ENCODE assay signal across 21 mouse cellular contexts in the genomic region with DNA sequence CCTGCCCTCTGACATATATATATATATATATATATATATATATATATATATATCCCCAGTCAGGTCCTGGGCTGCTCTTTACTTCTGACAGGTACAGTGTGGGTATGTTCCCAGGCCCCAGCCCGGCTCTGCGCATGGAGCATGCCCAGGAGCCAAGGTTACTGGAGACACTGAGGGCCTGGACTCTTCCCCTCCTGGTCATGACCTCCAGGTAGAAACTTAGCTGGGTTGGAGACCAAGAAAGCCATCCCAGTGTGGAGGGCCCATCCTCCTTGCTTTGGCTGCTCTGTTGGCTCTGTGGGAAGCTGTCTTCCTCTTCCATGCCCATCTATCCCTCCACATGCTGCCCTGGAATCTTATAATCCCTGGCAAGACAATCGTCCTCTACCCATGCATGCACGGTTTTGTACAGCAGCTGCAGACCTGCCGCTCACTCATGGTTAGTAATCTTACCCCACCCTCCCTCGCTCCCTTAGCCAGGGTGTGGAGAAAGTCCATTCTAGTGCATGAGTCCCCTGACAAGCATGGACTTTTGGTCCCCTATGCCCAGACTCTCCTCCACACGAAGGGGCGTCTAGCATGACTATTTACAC. TPM values are rescaled to one million over a fixed set of nuclear protein-coding genes. Genes with fewer than 3 reads are reported as not detected.
DNase-seq lines count a peak whose midpoint lies in the region; ATAC-seq and TF ChIP-seq lines count a peak whose summit lies in the region.
"Had no signal": no experiment of that assay in that cellular context is flagged by ENCODE, and none has a peak within 500 bp of the region (broad histone marks: within the 10 kb centered on the region; RNA-seq: fewer than 3 reads in every experiment).

No protein-coding gene starts in this region.

- no peak overlapping the region for H3ac ChIP-seq in myocyte (ENCODE audit: control insufficient read depth, insufficient read length)

- peaks cover 49% of the 10 kb centered on the region for H3K36me3 ChIP-seq in embryonic facial prominence, embryonic 13.5 days
- H3K36me3 ChIP-seq in embryonic facial prominence, embryonic 10.5 days (replicated peaks) = peaks cover 53% of the 10 kb centered on the region
- peaks cover 34% of the 10 kb centered on the region for H3K36me3 ChIP-seq in heart, embryonic 10.5 days
- peaks cover 99% of the 10 kb centered on the region for H3K36me3 ChIP-seq in liver, embryonic 13.5 days
- peaks cover 8% of the 10 kb centered on the region for H3K36me3 ChIP-seq in myocyte (ENCODE audit: control insufficient read depth, insufficient read depth)
- H3K36me3 ChIP-seq: forebrain, embryonic 15.5 days had no signal

- no peak overlapping the region for H3K4me3 ChIP-seq in embryonic facial prominence, embryonic 13.5 days
- no peak overlapping the region for H3K4me3 ChIP-seq in embryonic facial prominence, embryonic 10.5 days
- no peak overlapping the region for H3K4me3 ChIP-seq in heart, embryonic 10.5 days
- no peak overlapping the region for H3K4me3 ChIP-seq in liver, embryonic 13.5 days (replicated peaks)
- H3K4me3 ChIP-seq in myocyte = no peak overlapping the region
- H3K4me3 ChIP-seq: forebrain, embryonic 13.5 days; forebrain, embryonic 15.5 days had no signal

- no peaks in the 10 kb centered on the region for H3K79me2 ChIP-seq in myocyte (ENCODE audit: control insufficient read depth, insufficient read depth)

- no peak overlapping the region for H3K4me2 ChIP-seq in embryonic facial prominence, embryonic 13.5 days
- no peak overlapping the region for H3K4me2 ChIP-seq in liver, embryonic 13.5 days
- H3K4me2 ChIP-seq in myocyte (ENCODE audit: low read depth) = peak overlapping the region; percentile 48
- H3K4me2 ChIP-seq: forebrain, embryonic 13.5 days; forebrain, embryonic 15.5 days had no signal

- H3K9me3 ChIP-seq in embryonic facial prominence, embryonic 13.5 days = no peaks in the 10 kb centered on the region
- no peaks in the 10 kb centered on the region for H3K9me3 ChIP-seq in embryonic facial prominence, embryonic 10.5 days
- no peaks in the 10 kb centered on the region for H3K9me3 ChIP-seq in heart, embryonic 10.5 days
- no peaks in the 10 kb centered on the region for H3K9me3 ChIP-seq in liver, embryonic 13.5 days (replicated peaks)
- H3K9me3 ChIP-seq: forebrain, embryonic 13.5 days; forebrain, embryonic 15.5 days; G1E had no signal

- no peak overlapping the region for H3K27ac ChIP-seq in embryonic facial prominence, embryonic 13.5 days
- no peak overlapping the region for H3K27ac ChIP-seq in embryonic facial prominence, embryonic 10.5 days (replicated peaks)
- no peak overlapping the region for H3K27ac ChIP-seq in heart, embryonic 10.5 days
- H3K27ac ChIP-seq in liver, embryonic 13.5 days = no peak overlapping the region
- H3K27ac ChIP-seq: forebrain, embryonic 13.5 days; forebrain, embryonic 15.5 days had no signal

- no peak for TF ChIP-seq POLR2A in myocyte (IDR thresholded peaks at IDR 0.05; ENCODE audit: insufficient read length, low read depth)

- H3K4me1 ChIP-seq in embryonic facial prominence, embryonic 13.5 days = peaks cover 8% of the 10 kb centered on the region
- H3K4me1 ChIP-seq in embryonic facial prominence, embryonic 10.5 days = peaks cover 6% of the 10 kb centered on the region; the same call in 1 of the 2 replicates
- H3K4me1 ChIP-seq in heart, embryonic 10.5 days = peaks cover 13% of the 10 kb centered on the region; the same call in 1 of the 2 replicates
- H3K4me1 ChIP-seq in liver, embryonic 13.5 days (replicated peaks) = peaks cover 52% of the 10 kb centered on the region
- H3K4me1 ChIP-seq: forebrain, embryonic 13.5 days had no signal

- H3K9ac ChIP-seq in embryonic facial prominence, embryonic 13.5 days = 0 out of 2 replicates have a peak overlapping the region, but pooled peaks have one; percentile 11
- H3K9ac ChIP-seq in liver, embryonic 13.5 days = no peak overlapping the region
- H3K9ac ChIP-seq: forebrain, embryonic 13.5 days; forebrain, embryonic 15.5 days had no signal

- WGBS in embryonic facial prominence, embryonic 13.5 days = 89% methylated on average over 8 of the region's 8 CpGs
- 91% methylated on average over 8 of the region's 8 CpGs for WGBS in embryonic facial prominence, embryonic 10.5 days
- 88% methylated on average over 8 of the region's 8 CpGs for WGBS in heart, embryonic 10.5 days
- 91% methylated on average over 8 of the region's 8 CpGs for WGBS in liver, embryonic 13.5 days (ENCODE audit: insufficient replicate concordance)

- H3K27me3 ChIP-seq in embryonic facial prominence, embryonic 13.5 days = no peaks in the 10 kb centered on the region
- H3K27me3 ChIP-seq in embryonic facial prominence, embryonic 10.5 days (replicated peaks; ENCODE audit: low read depth, poor library complexity, severe bottlenecking) = no peaks in the 10 kb centered on the region
- H3K27me3 ChIP-seq in heart, embryonic 10.5 days (ENCODE audit: insufficient read depth, poor library complexity, severe bottlenecking) = no peaks in the 10 kb centered on the region
- H3K27me3 ChIP-seq in liver, embryonic 13.5 days = no peaks in the 10 kb centered on the region
- H3K27me3 ChIP-seq in myocyte (ENCODE audit: control insufficient read depth, insufficient read depth, insufficient read length) = no peaks in the 10 kb centered on the region
- H3K27me3 ChIP-seq: forebrain, embryonic 13.5 days; forebrain, embryonic 15.5 days; Patski had no signal

- DNase-seq in embryonic facial prominence, embryonic 10.5 days (ENCODE audit: low spot score) = no peak
- DNase-seq in heart, adult 11 months = peak; percentile 91
- no peak for DNase-seq in heart, embryonic 10.5 days (ENCODE audit: low spot score)
- no peak for DNase-seq in liver, embryonic 13.5 days
- DNase-seq in liver = no peak
- DNase-seq: adrenal gland, adult 8-10 months; adrenal gland, postnatal 14 days; adrenal gland, postnatal 36 days; B cell, adult 2 months; cerebellum, adult 11-12 months; cerebellum, adult 2 months; cerebellum, adult 9-10 months; cerebellum, postnatal 10 days; cerebellum, postnatal 25 days had no signal

- no peak for ATAC-seq in embryonic facial prominence, embryonic 13.5 days (ENCODE audit: insufficient number of reproducible peaks, insufficient read depth, low FRiP score, low TSS enrichment, low read depth)
- 0 out of 2 replicates have a peak, but pooled peaks have one; percentile 2 for ATAC-seq in liver, embryonic 13.5 days (ENCODE audit: low read depth)
- ATAC-seq: activated CD4-positive, CD25-positive, alpha-beta regulatory T cell, adult 4 months; forebrain, embryonic 13.5 days; forebrain, embryonic 15.5 days; Patski had no signal

TF ChIP-seq in myocyte, 11 proteins besides CTCF, POLR2A, EP300 and RAD21:
- TF ChIP-seq MYOD1 (IDR thresholded peaks at IDR 0.05; ENCODE audit: control insufficient read depth in 1 of 3, insufficient read length in 2 of 3, low read depth in 2 of 3) (peak; percentile 33 to 80 (median 58)), TCF12 (IDR thresholded peaks at IDR 0.05; ENCODE audit: insufficient read depth, poor library complexity, severe bottlenecking) (peak; percentile 35), SRF (IDR thresholded peaks at IDR 0.05; ENCODE audit: control insufficient read depth, insufficient read length, low read depth) (no peak), MYOG (IDR thresholded peaks at IDR 0.05; ENCODE audit: control insufficient read depth in 1 of 3, insufficient read depth in 1 of 3, insufficient read length in 2 of 3, low read depth in 2 of 3) (peak in 2 of 3 experiments; percentile 18 to 81), USF1 (IDR thresholded peaks at IDR 0.05; ENCODE audit: low read depth) (no peak), POLR2AphosphoS2 (IDR thresholded peaks at IDR 0.05; ENCODE audit: insufficient read length, low read depth) (no peak), REST (IDR thresholded peaks at IDR 0.05; ENCODE audit: insufficient read depth, insufficient read length) (no peak), TCF3 (IDR thresholded peaks at IDR 0.05; ENCODE audit: insufficient read length, low read depth) (no peak)

RNA-seq across cellular contexts. Expression of a gene that starts 16.2 kb away (rescaled TPM):
- 120 and 133 TPM in 2 replicates for polyA plus RNA-seq in embryonic facial prominence, embryonic 13.5 days (2015; fragmentation: Nextera tagmentation; extraction: Ambion mirVana)
- 116 and 122 TPM in 2 replicates for polyA plus RNA-seq in embryonic facial prominence, embryonic 10.5 days (2016; fragmentation: Nextera tagmentation; extraction: Ambion mirVana)
- polyA plus RNA-seq in heart, embryonic 10.5 days (2016; fragmentation: Nextera tagmentation; extraction: Ambion mirVana) = 103 and 119 TPM in 2 replicates
- 54.7 and 58.1 TPM in 2 replicates for polyA plus RNA-seq in liver, embryonic 13.5 days (2015; fragmentation: Nextera tagmentation; extraction: Ambion mirVana)
- 66.7 TPM for polyA plus RNA-seq in myocyte (2012; fragmentation: generic; extraction: Trizol)

RNA-seq across cellular contexts. Expression of a gene that starts 31.5 kb away (rescaled TPM):
- 13.3 and 17.4 TPM in 2 replicates for polyA plus RNA-seq in embryonic facial prominence, embryonic 13.5 days (2015; fragmentation: Nextera tagmentation; extraction: Ambion mirVana)
- polyA plus RNA-seq in embryonic facial prominence, embryonic 10.5 days (2016; fragmentation: Nextera tagmentation; extraction: Ambion mirVana) = 10.9 and 11.9 TPM in 2 replicates
- polyA plus RNA-seq in heart, embryonic 10.5 days (2016; fragmentation: Nextera tagmentation; extraction: Ambion mirVana) = 8.2 and 10.7 TPM in 2 replicates
- polyA plus RNA-seq in liver, embryonic 13.5 days (2015; fragmentation: Nextera tagmentation; extraction: Ambion mirVana) = 58.0 and 64.5 TPM in 2 replicates
- polyA plus RNA-seq in myocyte (2012; fragmentation: generic; extraction: Trizol) = 9.7 TPM

RNA-seq across cellular contexts. Expression of a gene that starts 45.6 kb away (rescaled TPM):
- 147 and 185 TPM in 2 replicates for polyA plus RNA-seq in embryonic facial prominence, embryonic 13.5 days (2015; fragmentation: Nextera tagmentation; extraction: Ambion mirVana)
- polyA plus RNA-seq in embryonic facial prominence, embryonic 10.5 days (2016; fragmentation: Nextera tagmentation; extraction: Ambion mirVana) = 135 TPM in 2 replicates
- 103 TPM in 2 replicates for polyA plus RNA-seq in heart, embryonic 10.5 days (2016; fragmentation: Nextera tagmentation; extraction: Ambion mirVana)
- 81.9 and 93.0 TPM in 2 replicates for polyA plus RNA-seq in liver, embryonic 13.5 days (2015; fragmentation: Nextera tagmentation; extraction: Ambion mirVana)
- polyA plus RNA-seq in myocyte (2012; fragmentation: generic; extraction: Trizol) = 54.8 TPM

RNA-seq across cellular contexts. Expression of a gene that starts 58.3 kb away (rescaled TPM):
- 67.0 and 67.2 TPM in 2 replicates for polyA plus RNA-seq in embryonic facial prominence, embryonic 13.5 days (2015; fragmentation: Nextera tagmentation; extraction: Ambion mirVana)
- 84.2 and 96.8 TPM in 2 replicates for polyA plus RNA-seq in embryonic facial prominence, embryonic 10.5 days (2016; fragmentation: Nextera tagmentation; extraction: Ambion mirVana)
- 66.0 and 68.5 TPM in 2 replicates for polyA plus RNA-seq in heart, embryonic 10.5 days (2016; fragmentation: Nextera tagmentation; extraction: Ambion mirVana)
- polyA plus RNA-seq in liver, embryonic 13.5 days (2015; fragmentation: Nextera tagmentation; extraction: Ambion mirVana) = 33.4 and 39.7 TPM in 2 replicates
- polyA plus RNA-seq in myocyte (2012; fragmentation: generic; extraction: Trizol) = 52.2 TPM
